Mouse (Mus musculus) lung, postnatal 0 days (tissue): ENCODE measurements around the gene Prmt3.

Experiments used
- CTCF ChIP-seq: IDR thresholded peaks from 2 replicates; pipeline ENCODE4 v1.5.1; 2016; ENCODE audit warnings: antibody characterized with exemption, mild to moderate bottlenecking
- EP300 ChIP-seq: IDR thresholded peaks from 2 replicates; pipeline ENCODE4 v1.6.1; 2016; ENCODE audit warnings: antibody characterized with exemption, mild to moderate bottlenecking, control low read depth

DNA sequence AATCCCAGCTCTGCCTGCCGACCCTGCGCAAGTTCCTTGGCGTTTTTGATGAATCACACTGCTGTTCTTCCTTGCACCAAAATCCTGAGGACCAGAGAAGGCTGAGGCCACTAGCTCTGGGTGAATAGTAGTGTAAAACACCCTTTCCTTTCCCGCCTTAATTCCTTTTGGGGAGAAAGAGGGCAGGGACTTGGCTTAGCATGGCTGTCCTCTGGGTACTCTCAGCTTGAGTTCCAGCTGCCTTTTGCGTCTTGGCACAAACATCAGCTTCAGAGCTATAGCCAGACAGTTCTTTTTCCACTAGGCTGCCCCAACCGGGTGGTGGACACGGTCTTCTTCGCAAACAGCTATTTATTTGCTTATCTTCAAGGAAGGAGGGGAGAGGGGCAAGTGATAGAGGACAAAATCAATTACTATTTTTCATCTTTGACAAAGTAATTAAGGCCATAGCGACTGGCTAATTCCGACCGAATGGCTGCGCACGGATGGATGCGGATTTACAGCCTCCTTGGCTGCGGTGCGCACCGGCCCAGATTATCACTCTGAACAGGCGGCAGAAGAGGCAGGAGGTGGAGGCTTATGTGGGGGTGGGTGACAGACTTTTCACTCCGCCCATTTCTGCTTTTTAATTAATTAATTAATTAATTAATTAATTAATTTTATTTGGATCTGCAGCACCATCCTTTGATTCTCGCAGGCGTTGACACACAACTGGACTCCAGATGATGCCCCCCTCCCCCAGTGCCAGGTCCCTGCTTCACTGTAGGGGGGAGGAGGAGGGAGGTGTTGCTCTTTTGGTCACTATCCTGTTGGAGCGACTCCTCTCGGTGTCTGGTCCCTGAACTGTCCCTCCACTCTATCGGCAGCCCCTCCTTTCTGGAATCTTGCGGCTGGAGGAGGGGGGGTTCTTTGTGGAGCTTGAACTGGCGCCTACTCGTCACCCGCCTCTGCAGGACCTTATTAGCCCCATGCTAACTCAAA is 129.3 kb downstream of the Prmt3 start:
- TF ChIP-seq CTCF (no peak), EP300 (no peak)
